Mouse (Mus musculus): Measurements from ENCODE around the gene Pop7.

GRCm38 (mm10) chr5:137510573-137511390, 8.5 kb upstream of the Pop7 start:
- no peak for TF ChIP-seq USF1 (IDR thresholded peaks at IDR 0.05; ENCODE audit: low read depth)
- TF ChIP-seq E2F4 (IDR thresholded peaks at IDR 0.05; ENCODE audit: insufficient read depth) = no peak
- no peak for TF ChIP-seq TCF12 (IDR thresholded peaks at IDR 0.05; ENCODE audit: insufficient read depth, poor library complexity, severe bottlenecking)
